Mouse (Mus musculus) R1 (cell line): ENCODE results near the gene Tmem106b.

Experiments
- DNase-seq: peaks from one replicate; pipeline ENCODE4 v3.0.0-alpha.2; 2018; ENCODE audit warnings: low read depth, low spot score

The Tmem106b gene

GRCm38 (mm10) chr6:13069302-13070146 is at the start of gene Tmem106b:
Tmem106b (plus strand) TSS chr6:13069759.
- DNase-seq = peak; percentile 94

GRCm38 (mm10) chr6:13021245-13022100 is 48.1 kb upstream of the Tmem106b start:
- no peak for DNase-seq

- no peak for DNase-seq
Observed at GRCm38 (mm10) chr6:13030558-13030957, 39.0 kb upstream of the Tmem106b start.

DNA sequence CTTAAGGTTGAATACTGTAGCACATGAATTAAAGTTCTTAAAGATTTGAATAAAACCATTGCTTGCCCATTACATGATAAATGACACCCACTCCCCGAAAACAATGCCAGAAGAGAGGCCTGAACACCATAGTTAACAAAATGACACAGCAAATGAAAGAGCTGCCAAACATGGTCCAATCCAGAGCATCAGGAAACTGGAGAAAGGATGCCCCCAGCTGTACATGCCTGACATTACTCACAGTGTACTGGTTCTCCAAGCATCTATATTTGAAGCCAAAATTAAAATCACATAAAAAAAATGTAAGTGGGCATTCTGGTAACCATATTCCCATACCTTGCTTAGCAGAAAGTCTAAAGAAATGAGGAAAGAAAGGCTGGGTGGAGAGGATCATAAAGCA is 38.6 kb upstream of the Tmem106b start:
- DNase-seq = no peak

- no peak for DNase-seq
Observed at GRCm38 (mm10) chr6:13052408-13053200, 17.0 kb upstream of the Tmem106b start.

GRCm38 (mm10) chr6:13061276-13062039 is 8.1 kb upstream of the Tmem106b start:
- DNase-seq = peak; percentile 46

DNA sequence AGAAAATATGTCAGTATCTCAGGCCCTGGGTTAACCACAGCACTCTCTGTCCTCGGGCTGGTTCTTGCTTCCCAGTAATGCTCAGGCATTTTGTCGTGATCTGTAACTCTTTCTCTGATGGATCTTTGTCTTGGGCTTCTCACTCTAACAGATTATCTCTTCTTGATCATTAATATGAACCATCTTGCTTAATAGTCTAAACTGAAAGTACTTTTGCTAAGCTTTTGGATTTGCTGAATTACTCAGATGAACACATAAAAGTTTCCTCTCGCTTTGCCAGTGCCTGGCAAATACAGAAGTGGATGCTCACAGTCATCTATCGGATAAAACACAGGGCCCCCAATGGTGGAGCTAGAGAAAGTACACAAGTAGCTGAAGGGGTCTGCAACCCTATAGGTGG is 7.5 kb upstream of the Tmem106b start:
- DNase-seq = no peak

GRCm38 (mm10) chr6:13062691-13063255 is 6.8 kb upstream of the Tmem106b start:
- DNase-seq = no peak

DNA sequence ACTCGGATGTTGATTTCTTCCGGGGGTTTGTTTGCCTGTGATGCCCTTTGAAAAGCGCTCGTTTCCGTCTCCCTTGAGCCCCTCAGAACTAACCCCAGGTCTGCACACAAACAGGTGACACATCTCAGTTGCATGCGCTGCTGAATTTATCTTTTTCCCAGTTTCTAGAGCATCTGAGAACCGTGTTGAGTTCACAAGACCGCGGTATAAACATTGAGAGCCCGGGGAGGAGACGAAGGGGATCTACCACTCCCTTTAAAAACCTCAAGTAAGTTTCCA is 527 bp downstream of the Tmem106b start:
- DNase-seq = no peak

DNA sequence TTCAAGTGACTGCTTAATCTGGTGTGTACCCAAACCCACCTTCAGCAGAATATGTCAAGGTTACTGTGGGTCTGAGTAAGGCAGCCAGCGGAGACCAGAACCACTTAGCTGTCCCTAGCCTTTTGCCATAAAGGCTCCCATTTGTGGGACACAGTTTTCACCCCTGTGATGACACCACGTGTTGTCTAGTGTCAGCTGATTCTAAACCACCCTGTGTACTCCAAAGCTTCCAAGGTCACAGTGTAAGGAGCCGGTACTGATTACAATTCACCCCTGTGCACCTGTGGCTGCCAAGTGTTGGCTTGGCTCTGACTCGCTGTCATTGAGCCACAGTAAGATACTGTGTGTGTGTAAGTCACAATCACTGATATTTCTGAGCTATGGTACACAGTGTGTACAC is 926 bp downstream of the Tmem106b start:
- DNase-seq = peak; percentile 28

GRCm38 (mm10) chr6:13073036-13073435 is 3.5 kb downstream of the Tmem106b start:
- no peak for DNase-seq

DNA sequence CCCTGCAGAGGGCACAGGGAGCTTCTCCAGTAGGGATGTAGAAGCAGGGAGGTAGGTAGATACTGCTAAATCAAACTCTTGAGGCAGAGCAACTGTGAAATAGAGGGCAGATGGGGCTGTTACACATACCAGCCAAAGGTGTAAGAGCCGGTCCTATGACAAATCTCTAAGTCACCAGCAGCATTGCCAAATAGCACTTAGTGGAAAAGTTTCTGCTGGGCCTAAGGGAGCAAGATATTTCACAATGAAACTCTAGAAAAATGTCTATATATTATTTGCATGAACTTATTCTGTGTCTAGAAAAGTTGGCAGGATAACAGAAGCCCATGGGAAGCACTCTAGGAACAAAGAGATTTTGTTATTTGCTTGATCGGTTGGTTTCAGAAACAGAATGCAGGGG is 4.3 kb downstream of the Tmem106b start:
- no peak for DNase-seq

- no peak for DNase-seq
Observed at GRCm38 (mm10) chr6:13082881-13083280, 13.3 kb downstream of the Tmem106b start.

GRCm38 (mm10) chr6:13096656-13097435 is 27.3 kb downstream of the Tmem106b start:
- DNase-seq = peak; percentile 41

GRCm38 (mm10) chr6:13100137-13100536 is 30.6 kb downstream of the Tmem106b start:
- DNase-seq = no peak

GRCm38 (mm10) chr6:13108662-13109061 is 39.1 kb downstream of the Tmem106b start:
- DNase-seq = no peak

- DNase-seq = no peak
Observed at GRCm38 (mm10) chr6:13137255-13137654, 67.7 kb downstream of the Tmem106b start.
